Mouse (Mus musculus) stomach, postnatal 0 days (tissue): Measurements from ENCODE around the gene Abhd16a. TPM values are rescaled to one million over a fixed set of nuclear protein-coding genes. Genes with fewer than 3 reads are reported as not detected.

Experiments
- ATAC-seq: fragments of 200-750 bp; cut with Nextera tagmentation; 2 replicates; pipeline ENCODE4 v1.8.0; 2017; ENCODE audit not compliant: low FRiP score, low TSS enrichment
- DNase-seq: peaks from one replicate; pipeline ENCODE4 v3.0.0-alpha.2; 2016; ENCODE audit warnings: low spot score
- H3K27ac ChIP-seq: fragments of 300-500 bp; sonication (generic); replicated peaks from 2 replicates; pipeline ENCODE4 v1.5.1; 2014; ENCODE audit warnings: mild to moderate bottlenecking, control low read depth
- H3K27me3 ChIP-seq: fragments of 300-500 bp; sonication (generic); 2 replicates; pipeline ENCODE4 v1.6.1; 2014; ENCODE audit warnings: low read length; ENCODE audit not compliant: control insufficient read depth, insufficient read depth
- H3K36me3 ChIP-seq: fragments of 300-500 bp; sonication (generic); 2 replicates; pipeline ENCODE4 v1.6.1; 2014; ENCODE audit warnings: low read length, mixed read lengths; ENCODE audit not compliant: control insufficient read depth, insufficient read depth
- H3K4me1 ChIP-seq: fragments of 300-500 bp; sonication (generic); replicated peaks from 2 replicates; pipeline ENCODE4 v1.6.1; 2014; ENCODE audit warnings: antibody characterized with exemption; ENCODE audit not compliant: control insufficient read depth, insufficient read depth
- H3K4me2 ChIP-seq: fragments of 300-500 bp; sonication (generic); replicated peaks from 2 replicates; pipeline ENCODE4 v1.6.1; 2014; ENCODE audit warnings: low read depth, mild to moderate bottlenecking, control low read depth, moderate library complexity
- H3K4me3 ChIP-seq: fragments of 300-500 bp; sonication (generic); 2 replicates; pipeline ENCODE4 v1.5.1; 2014; ENCODE audit warnings: low read depth, low read length, control low read depth
- H3K9ac ChIP-seq: fragments of 300-500 bp; sonication (generic); 2 replicates; pipeline ENCODE4 v1.6.1; 2014; ENCODE audit warnings: mild to moderate bottlenecking, low read length, control low read depth, mixed read lengths
- H3K9me3 ChIP-seq: fragments of 300-500 bp; sonication (generic); 2 replicates; pipeline ENCODE4 v1.6.1; 2016; ENCODE audit warnings: low read length; ENCODE audit not compliant: control insufficient read depth
- CTCF ChIP-seq: IDR thresholded peaks from 2 replicates; pipeline ENCODE4 v1.5.1; 2016; ENCODE audit warnings: antibody characterized with exemption, low read depth, mild to moderate bottlenecking, moderate library complexity
- EP300 ChIP-seq: optimal IDR thresholded peaks from 2 replicates; pipeline ENCODE3; 2016; ENCODE audit warnings: antibody characterized with exemption
- WGBS: fragments of 180-500 bp; shearing (Covaris S2); extraction: QIAGEN DNeasy Blood & Tissue Kit; methylation state at CpG from one replicate; pipeline ENCODE4 v1.1.7; 2014; 5-methylcytosine and 5-hydroxymethylcytosine counted together
- polyA plus RNA-seq: library from polyadenylated mRNA; unstranded; fragments of >200 nt; fragmentation: Nextera tagmentation; extraction: Ambion mirVana; gene quantifications from 2 replicates; pipeline ENCODE4 v1.2.1, GENCODE M21; 2015

Gene Abhd16a
- polyA plus RNA-seq, 1 experiment from 2014 or later, result 74.2 TPM

GRCm38 (mm10) chr17:35096597-35096996 is 7.5 kb downstream of the Abhd16a start:
- ATAC-seq (no peak), DNase-seq (no peak)
- Histone ChIP-seq H3K27me3 (no peaks in the 10 kb centered on the region), H3K27ac (no peak overlapping the region), H3K9ac (no peak overlapping the region), H3K36me3 (peaks cover 31% of the 10 kb centered on the region), H3K4me3 (no peak overlapping the region), H3K4me1 (no peaks in the 10 kb centered on the region), H3K4me2 (no peak overlapping the region), H3K9me3 (no peaks in the 10 kb centered on the region)
- TF ChIP-seq EP300 (no peak), CTCF (no peak)
- 89% methylated on average over 12 of the region's 12 CpGs for WGBS

GRCm38 (mm10) chr17:35097164-35097655 is 8.1 kb downstream of the Abhd16a start:
- no peak for TF ChIP-seq CTCF
- no peak for TF ChIP-seq EP300
- H3K4me1 ChIP-seq, result no peaks in the 10 kb centered on the region
- H3K27me3 ChIP-seq, result no peaks in the 10 kb centered on the region
- DNase-seq, result no peak
- no peak for ATAC-seq
- no peaks in the 10 kb centered on the region for H3K9me3 ChIP-seq
- peaks cover 36% of the 10 kb centered on the region for H3K36me3 ChIP-seq
- H3K4me3 ChIP-seq, result no peak overlapping the region
- 86% methylated on average over 12 of the region's 12 CpGs for WGBS
- H3K9ac ChIP-seq, result no peak overlapping the region
- no peak overlapping the region for H3K4me2 ChIP-seq
- no peak overlapping the region for H3K27ac ChIP-seq

- H3K27ac ChIP-seq, result no peak overlapping the region
- no peaks in the 10 kb centered on the region for H3K9me3 ChIP-seq
- H3K4me2 ChIP-seq, result no peak overlapping the region
- no peak for ATAC-seq
- peaks cover 29% of the 10 kb centered on the region for H3K36me3 ChIP-seq
- no peaks in the 10 kb centered on the region for H3K27me3 ChIP-seq
- WGBS, result 51% methylated on average over 10 of the region's 10 CpGs
- no peak for DNase-seq
- H3K9ac ChIP-seq, result no peak overlapping the region
- H3K4me1 ChIP-seq, result no peaks in the 10 kb centered on the region
- no peak overlapping the region for H3K4me3 ChIP-seq
- no peak for TF ChIP-seq CTCF
- no peak for TF ChIP-seq EP300
Observed at GRCm38 (mm10) chr17:35100196-35100765, 11.2 kb downstream of the Abhd16a start.

- 89% methylated on average over 11 of the region's 11 CpGs for WGBS
- no peak overlapping the region for H3K27ac ChIP-seq
- no peaks in the 10 kb centered on the region for H3K4me1 ChIP-seq
- DNase-seq, result no peak
- H3K36me3 ChIP-seq, result peaks cover 28% of the 10 kb centered on the region
- no peaks in the 10 kb centered on the region for H3K9me3 ChIP-seq
- TF ChIP-seq EP300 (no peak), CTCF (no peak)
- no peak overlapping the region for H3K4me3 ChIP-seq
- no peak overlapping the region for H3K4me2 ChIP-seq
- no peak overlapping the region for H3K9ac ChIP-seq
- no peaks in the 10 kb centered on the region for H3K27me3 ChIP-seq
- no peak for ATAC-seq
Observed at GRCm38 (mm10) chr17:35101161-35101560, 12.1 kb downstream of the Abhd16a start.

GRCm38 (mm10) chr17:35102299-35102698 is 13.2 kb downstream of the Abhd16a start:
- DNase-seq, result no peak

GRCm38 (mm10) chr17:35103221-35103690 is 14.2 kb downstream of the Abhd16a start:
- ATAC-seq, result no peak
- DNase-seq, result no peak
- Histone ChIP-seq H3K4me3 (no peak overlapping the region), H3K9me3 (no peaks in the 10 kb centered on the region), H3K27ac (no peak overlapping the region), H3K9ac (no peak overlapping the region), H3K36me3 (peaks cover 21% of the 10 kb centered on the region), H3K27me3 (no peaks in the 10 kb centered on the region), H3K4me2 (no peak overlapping the region), H3K4me1 (no peaks in the 10 kb centered on the region)
- TF ChIP-seq CTCF (no peak), EP300 (no peak)
- WGBS, result 54% methylated on average over 6 of the region's 6 CpGs

More at GRCm38 (mm10) chr17:35102299-35102698, 13.2 kb downstream of the Abhd16a start:
- Histone ChIP-seq H3K4me3 (no peak overlapping the region), H3K4me2 (no peak overlapping the region), H3K9ac (no peak overlapping the region), H3K4me1 (no peaks in the 10 kb centered on the region), H3K27ac (no peak overlapping the region), H3K9me3 (no peaks in the 10 kb centered on the region), H3K27me3 (no peaks in the 10 kb centered on the region), H3K36me3 (peaks cover 24% of the 10 kb centered on the region)
- TF ChIP-seq EP300 (no peak), CTCF (no peak)
- 76% methylated on average over 8 of the region's 8 CpGs for WGBS
- ATAC-seq, result no peak
